Mouse (Mus musculus): ENCODE measurements at regions not wholly inside any gene's neighbourhood (a gene's known extent, or its start where the extent isn't known, plus 50 kb on each side); places are given as distances from the start of the nearest gene placed in this dataset.

GRCm38 (mm10) chr16:79986746-79987145 lies 895.8 kb upstream of the Tmprss15 start:
- no peak for DNase-seq (ENCODE audit: low read depth, low spot score)

- no peak for DNase-seq (ENCODE audit: low read depth, low spot score)
Observed at GRCm38 (mm10) chr16:79972146-79972545, 881.2 kb upstream of the Tmprss15 start.

GRCm38 (mm10) chr16:79937042-79937441 lies 846.1 kb upstream of the Tmprss15 start:
- DNase-seq (ENCODE audit: low read depth, low spot score) = no peak

GRCm38 (mm10) chr16:79907126-79907525 lies 816.2 kb upstream of the Tmprss15 start:
- DNase-seq (ENCODE audit: low read depth, low spot score) = no peak

GRCm38 (mm10) chr16:79901467-79901866 lies 810.6 kb upstream of the Tmprss15 start:
- peak; percentile 13 for DNase-seq (ENCODE audit: low read depth, low spot score)

GRCm38 (mm10) chr16:79881855-79882254 lies 791.0 kb upstream of the Tmprss15 start:
- no peak for DNase-seq (ENCODE audit: low read depth, low spot score)

- no peak for DNase-seq (ENCODE audit: low read depth, low spot score)
Observed at GRCm38 (mm10) chr16:79878063-79878462, 787.2 kb upstream of the Tmprss15 start.

GRCm38 (mm10) chr16:79876827-79877226 lies 785.9 kb upstream of the Tmprss15 start:
- DNase-seq (ENCODE audit: low read depth, low spot score) = peak; percentile 12

GRCm38 (mm10) chr16:79870578-79871270 lies 779.8 kb upstream of the Tmprss15 start:
- DNase-seq (ENCODE audit: low read depth, low spot score) = peak; percentile 12

- DNase-seq (ENCODE audit: low read depth, low spot score) = no peak
Observed at GRCm38 (mm10) chr16:79859540-79859939, 768.6 kb upstream of the Tmprss15 start.

- no peak for DNase-seq (ENCODE audit: low read depth, low spot score)
Observed at GRCm38 (mm10) chr16:79849152-79849551, 758.3 kb upstream of the Tmprss15 start.

GRCm38 (mm10) chr16:79816913-79817312 lies 726.0 kb upstream of the Tmprss15 start:
- DNase-seq (ENCODE audit: low read depth, low spot score) = no peak

- DNase-seq (ENCODE audit: low read depth, low spot score) = no peak
Observed at GRCm38 (mm10) chr16:79778729-79779128, 687.8 kb upstream of the Tmprss15 start.
